Mouse (Mus musculus): ENCODE measurements around the gene Crispld2.

The Crispld2 gene

DNA sequence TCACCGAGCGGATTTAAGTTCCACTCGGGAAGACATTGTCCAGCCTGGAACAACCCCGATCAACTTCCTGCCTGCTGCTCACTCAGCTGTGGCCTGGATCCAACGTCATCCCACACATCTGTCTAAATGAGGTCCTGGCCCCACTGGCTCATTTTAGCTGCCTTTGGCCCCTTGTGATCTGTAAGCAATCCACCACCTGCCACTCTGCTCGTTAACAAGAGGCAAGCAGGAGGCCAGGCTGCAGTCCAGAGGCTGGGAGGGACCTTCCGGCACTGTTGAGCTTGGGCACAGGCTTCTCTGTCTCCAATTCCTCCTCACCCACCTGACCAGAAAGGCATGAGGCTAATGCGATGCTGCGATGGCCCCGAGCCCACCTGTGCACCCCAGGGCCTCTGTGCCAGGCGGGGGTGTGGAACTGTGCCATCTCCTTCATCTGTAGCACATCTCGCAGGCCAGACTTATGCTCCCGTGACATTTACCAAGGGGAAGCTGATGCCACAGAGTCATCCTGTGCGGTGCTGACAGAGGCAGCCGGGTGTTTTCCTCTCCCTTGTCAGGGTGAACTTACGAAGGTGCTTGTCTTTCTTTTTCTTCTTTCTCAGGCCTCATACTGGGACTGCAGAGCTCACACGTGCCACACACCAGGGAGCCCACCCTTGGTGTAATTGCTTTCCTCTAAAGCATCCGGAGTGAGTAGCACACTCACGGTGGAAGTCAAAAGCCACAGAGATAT lies 75.9 kb downstream of the Crispld2 start:
- peak; percentile 55 for DNase-seq (ENCODE audit: low spot score)

DNA sequence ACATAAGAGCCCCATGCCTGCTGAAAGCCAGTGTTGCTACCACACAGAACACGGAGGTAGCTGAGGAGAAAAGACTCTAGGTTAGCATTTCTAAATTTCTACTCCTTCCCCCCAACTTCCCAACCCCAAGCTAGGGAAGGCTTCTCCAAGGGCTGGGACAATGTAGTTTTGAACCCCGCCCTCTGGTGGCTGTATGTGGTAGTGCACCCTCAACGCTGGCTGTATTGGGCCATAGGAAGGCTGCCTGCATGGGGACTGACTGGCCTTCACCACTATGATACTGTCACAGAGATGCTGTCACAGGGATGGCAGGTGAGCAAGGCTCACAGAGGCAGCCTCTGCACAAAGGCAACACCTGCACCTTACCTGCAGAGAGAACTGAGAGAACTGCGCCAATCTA lies 79.4 kb downstream of the Crispld2 start:
- DNase-seq (ENCODE audit: low spot score): peak; percentile 84

GRCm38 (mm10) chr8:120072259-120072658 lies 80.0 kb downstream of the Crispld2 start:
- peak; percentile 85 for DNase-seq (ENCODE audit: low spot score)

GRCm38 (mm10) chr8:120072827-120073226 lies 80.6 kb downstream of the Crispld2 start:
- DNase-seq (ENCODE audit: low spot score): peak; percentile 49

DNA sequence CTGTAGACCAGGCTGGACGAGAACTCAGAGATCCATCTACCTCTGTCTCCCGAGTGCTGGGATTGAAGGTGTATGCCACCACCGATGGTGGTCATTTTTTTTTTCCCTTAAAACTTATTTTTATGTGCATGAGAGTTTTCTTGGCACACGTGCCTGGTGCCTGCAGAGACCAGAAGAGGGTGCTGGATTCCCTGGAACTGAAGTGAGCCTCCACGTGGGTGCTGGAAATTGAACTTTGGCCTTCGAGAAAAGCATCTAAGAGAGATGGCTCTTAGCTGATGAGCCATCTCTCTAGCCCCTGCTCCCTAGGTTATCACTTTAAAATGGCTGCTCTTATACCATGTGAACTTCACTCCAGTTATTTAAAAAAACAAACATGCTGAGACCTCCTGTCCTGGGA lies 82.3 kb downstream of the Crispld2 start:
- no peak for DNase-seq (ENCODE audit: low spot score)

GRCm38 (mm10) chr8:120075347-120075746 lies 83.1 kb downstream of the Crispld2 start:
- DNase-seq (ENCODE audit: low spot score): peak; percentile 28

GRCm38 (mm10) chr8:120078080-120078479 lies 85.8 kb downstream of the Crispld2 start:
- peak; percentile 86 for DNase-seq (ENCODE audit: low spot score)

DNA sequence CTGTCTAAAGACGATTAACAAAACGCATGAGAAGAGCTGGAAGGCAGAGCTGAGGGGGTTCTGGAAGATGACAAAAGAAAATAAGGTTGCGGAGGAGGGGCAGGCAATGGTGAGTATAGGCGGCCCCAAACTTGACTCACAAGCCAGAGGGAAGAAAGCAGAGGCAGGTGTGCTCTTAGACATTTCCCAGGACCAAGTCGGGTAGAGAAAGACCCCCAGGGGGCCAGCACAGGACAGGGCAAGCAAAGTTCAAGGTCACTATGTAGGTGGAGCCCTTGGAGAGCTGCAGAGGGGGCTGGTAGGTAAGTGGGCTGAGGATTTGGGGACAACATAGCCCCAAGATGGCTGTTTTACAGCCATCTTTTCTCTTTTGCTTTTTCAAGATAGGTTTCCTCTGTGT lies 87.1 kb downstream of the Crispld2 start:
- DNase-seq (ENCODE audit: low spot score): no peak

DNA sequence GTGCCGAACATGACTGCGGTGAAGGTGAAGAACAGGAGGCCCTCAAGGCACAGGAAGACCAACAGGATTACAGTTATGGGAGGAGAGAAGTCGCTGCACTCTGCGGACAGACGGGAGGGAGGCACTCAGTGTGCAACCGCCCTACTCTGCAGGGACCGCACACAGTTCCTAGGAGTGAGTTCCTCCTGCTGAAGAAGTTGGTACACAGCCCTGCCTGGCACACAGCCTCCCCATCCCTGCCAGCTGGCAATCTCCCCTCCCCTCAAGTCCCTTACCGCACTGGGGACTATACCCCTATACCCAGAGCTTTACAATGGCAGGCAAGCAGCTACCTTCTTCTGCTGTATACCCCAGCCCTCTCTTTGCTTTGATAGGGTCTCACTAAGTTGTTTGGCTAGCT lies 91.0 kb downstream of the Crispld2 start:
- DNase-seq (ENCODE audit: low spot score): no peak

GRCm38 (mm10) chr8:120084783-120085182 lies 92.5 kb downstream of the Crispld2 start:
- no peak for DNase-seq (ENCODE audit: low spot score)

DNA sequence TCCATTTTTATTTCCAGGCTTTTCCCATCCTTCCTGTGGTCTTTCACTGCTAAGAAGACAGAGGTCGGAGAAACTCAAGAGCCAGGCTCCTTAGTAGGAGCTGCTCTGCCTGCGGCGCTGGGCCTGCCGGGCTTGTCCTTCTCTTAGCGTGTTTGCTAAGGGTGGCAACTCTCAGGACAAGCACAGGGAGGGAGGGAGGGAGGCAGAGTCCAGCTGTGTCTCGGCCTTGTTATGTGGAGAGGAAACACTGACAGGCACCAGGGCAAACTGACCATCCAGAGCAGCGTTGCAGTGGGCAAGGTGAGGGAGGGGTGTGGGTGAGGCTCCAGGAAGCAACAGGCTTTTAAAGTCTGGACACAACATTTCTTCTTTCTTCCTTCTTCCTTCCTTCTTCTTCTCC lies 97.3 kb downstream of the Crispld2 start:
- no peak for DNase-seq (ENCODE audit: low spot score)

DNA sequence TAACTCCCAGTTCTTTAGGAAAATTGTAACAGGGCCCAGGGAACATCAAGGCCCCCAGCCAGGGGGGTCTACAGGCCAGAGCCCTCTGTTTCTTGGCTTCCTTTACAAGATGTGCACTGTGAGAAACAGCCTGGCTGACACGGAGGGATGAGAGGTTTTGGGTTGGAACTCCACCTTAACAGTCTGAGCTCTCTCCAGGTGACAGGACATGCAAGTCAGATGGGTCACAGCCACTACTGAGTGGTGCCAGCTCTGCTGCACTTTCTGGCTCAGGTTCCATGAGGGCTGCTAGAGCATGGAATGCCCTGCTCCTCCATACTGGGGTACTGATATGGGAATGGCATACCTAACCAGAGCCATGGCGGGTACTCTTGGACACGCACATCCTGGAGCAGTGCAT lies 98.8 kb downstream of the Crispld2 start:
- DNase-seq (ENCODE audit: low spot score): no peak

GRCm38 (mm10) chr8:120093103-120093502 lies 100.9 kb downstream of the Crispld2 start:
- DNase-seq (ENCODE audit: low spot score): no peak

DNA sequence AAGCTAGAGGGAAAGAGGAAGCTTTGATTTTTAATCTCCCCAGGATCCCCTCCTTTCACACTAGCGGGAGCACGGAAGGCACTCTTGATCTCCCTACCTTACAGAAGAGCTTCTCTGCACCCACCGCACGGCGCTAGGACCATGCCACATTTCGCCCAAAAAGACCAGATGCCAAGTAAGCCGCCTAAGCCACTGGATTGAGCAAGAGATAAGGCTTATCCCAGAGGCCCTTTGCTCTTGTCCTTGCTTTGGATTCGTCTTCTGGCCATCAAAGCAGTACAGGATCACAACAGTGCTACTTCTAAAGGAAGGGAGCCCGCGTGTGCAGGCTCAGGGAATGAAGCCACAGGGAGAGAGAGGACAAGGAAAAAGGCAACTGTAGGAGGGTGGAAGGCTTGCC lies 102.6 kb downstream of the Crispld2 start:
- DNase-seq (ENCODE audit: low spot score): no peak

DNA sequence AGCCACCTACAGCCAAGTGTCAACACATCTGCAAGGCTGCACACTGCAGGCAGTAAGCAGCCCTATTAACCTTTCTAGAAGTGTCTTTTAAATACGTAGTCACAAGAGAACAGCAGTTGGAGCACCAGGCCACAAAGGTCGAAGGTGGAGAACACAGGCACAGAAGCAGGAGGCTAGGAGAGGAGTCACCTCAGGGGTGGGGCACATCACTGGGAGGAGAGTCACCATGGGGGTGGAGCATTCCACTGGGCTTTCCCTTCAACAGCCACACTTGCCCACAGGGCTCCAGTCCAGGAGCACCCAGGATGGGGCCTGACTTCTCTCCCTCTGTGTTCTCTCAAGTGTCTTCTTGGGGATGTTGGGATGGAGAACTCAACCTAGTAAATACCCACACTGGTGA lies 104.2 kb downstream of the Crispld2 start:
- no peak for DNase-seq (ENCODE audit: low spot score)

GRCm38 (mm10) chr8:120100388-120101067 lies 108.3 kb downstream of the Crispld2 start:
- DNase-seq (ENCODE audit: low spot score): no peak

GRCm38 (mm10) chr8:120101068-120101972 lies 109.1 kb downstream of the Crispld2 start, which contains the start of gene Zdhhc7:
Gene Zdhhc7, minus strand, starts transcription at chr8:120101482.
- peak; percentile 72 for DNase-seq (ENCODE audit: low spot score)
